Mouse (Mus musculus) cerebellum, postnatal 14 days (tissue): ENCODE data around the gene Crtac1.

Experiments
- DNase-seq, 2 experiments: peaks; one replicate each; pipeline ENCODE4 v3.0.0; 2021; ENCODE audit warnings: mixed read lengths in 2 of 2

Crtac1 gene

GRCm38 (mm10) chr19:42277288-42277687 is 154.3 kb downstream of the Crtac1 start:
- no peak for DNase-seq

- peak; percentile 96 to 97 for DNase-seq
Measured at GRCm38 (mm10) chr19:42272003-42272963, 159.3 kb downstream of the Crtac1 start.

- DNase-seq: no peak
Measured at GRCm38 (mm10) chr19:42271182-42271581, 160.4 kb downstream of the Crtac1 start.

GRCm38 (mm10) chr19:42270119-42270518 is 161.5 kb downstream of the Crtac1 start:
- DNase-seq: peak; percentile 44 to 65

GRCm38 (mm10) chr19:42268337-42268736 is 163.2 kb downstream of the Crtac1 start:
- peak in 1 of 2 experiments; percentile 43 for DNase-seq

GRCm38 (mm10) chr19:42263524-42263923 is 168.1 kb downstream of the Crtac1 start:
- no peak for DNase-seq

- peak; percentile 33 to 45 for DNase-seq
Measured at GRCm38 (mm10) chr19:42260486-42260885, 171.1 kb downstream of the Crtac1 start.

- DNase-seq: peak; percentile 83 to 85
Measured at GRCm38 (mm10) chr19:42258596-42258995, 173.0 kb downstream of the Crtac1 start.

- peak; percentile 72 to 81 for DNase-seq
Measured at GRCm38 (mm10) chr19:42258031-42258430, 173.6 kb downstream of the Crtac1 start.

GRCm38 (mm10) chr19:42257241-42257635 is 174.3 kb downstream of the Crtac1 start:
- peak in 1 of 2 experiments; percentile 23 for DNase-seq

GRCm38 (mm10) chr19:42256611-42257240 is 174.9 kb downstream of the Crtac1 start:
- DNase-seq: peak; percentile 76 to 78

- peak; percentile 70 to 76 for DNase-seq
Measured at GRCm38 (mm10) chr19:42255784-42256610, 175.6 kb downstream of the Crtac1 start.

- DNase-seq: peak in 1 of 2 experiments; percentile 74
Measured at GRCm38 (mm10) chr19:42255438-42255783, 176.2 kb downstream of the Crtac1 start.

- no peak for DNase-seq
Measured at GRCm38 (mm10) chr19:42249976-42250914, 181.3 kb downstream of the Crtac1 start.

- no peak for DNase-seq
Measured at GRCm38 (mm10) chr19:42247519-42247918, 184.1 kb downstream of the Crtac1 start, which contains the start of gene Golga7b. Gene Golga7b, plus strand, starts transcription at chr19:42247574.

GRCm38 (mm10) chr19:42246626-42247025 is 185.0 kb downstream of the Crtac1 start:
- DNase-seq: no peak

GRCm38 (mm10) chr19:42243401-42243800 is 188.2 kb downstream of the Crtac1 start:
- DNase-seq: no peak

- no peak for DNase-seq
Measured at GRCm38 (mm10) chr19:42240881-42241280, 190.7 kb downstream of the Crtac1 start.

- DNase-seq: peak; percentile 31 to 44
Measured at GRCm38 (mm10) chr19:42238341-42238715, 193.3 kb downstream of the Crtac1 start.

GRCm38 (mm10) chr19:42237602-42238340 is 193.8 kb downstream of the Crtac1 start:
- DNase-seq: peak; percentile 20 to 22
